Comparison of ENCODE assay signal across 22 mouse cellular contexts in the genomic region with DNA sequence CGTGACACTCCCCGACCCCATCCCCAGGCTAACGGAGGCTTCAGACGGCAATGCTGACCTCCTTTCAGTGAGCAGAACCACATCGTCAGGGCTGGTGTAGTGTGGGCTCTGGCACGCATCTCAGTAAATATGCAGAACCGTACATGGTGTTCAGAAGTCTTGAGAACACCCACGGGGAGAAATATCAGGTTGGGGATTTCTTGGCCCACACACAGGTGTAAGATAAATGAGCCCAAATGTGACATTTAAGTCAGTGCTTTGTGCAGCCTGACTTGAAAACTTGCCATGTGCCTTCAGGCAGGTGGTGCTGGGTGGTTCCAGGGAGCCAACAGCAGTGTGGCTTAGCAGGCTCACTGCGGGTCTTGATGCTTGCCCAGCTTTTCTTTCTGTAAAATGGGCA. TPM values are rescaled to one million over a fixed set of nuclear protein-coding genes. Genes with fewer than 3 reads are reported as not detected.
A peak's percentile ranks its signal among the peaks of the same experiment; 100 is the strongest.
DNase-seq lines count a peak whose midpoint lies in the region; ATAC-seq and TF ChIP-seq lines count a peak whose summit lies in the region.
"Had no signal": no experiment of that assay in that cellular context is flagged by ENCODE, and none has a peak within 500 bp of the region (broad histone marks: within the 10 kb centered on the region; RNA-seq: fewer than 3 reads in every experiment).

No protein-coding gene starts in this region.

- H3K9me3 ChIP-seq in heart, embryonic 11.5 days (replicated peaks; ENCODE audit: control insufficient read depth, low read length): no peaks in the 10 kb centered on the region
- no peaks in the 10 kb centered on the region for H3K9me3 ChIP-seq in midbrain, embryonic 13.5 days
- H3K9me3 ChIP-seq: embryonic facial prominence, embryonic 13.5 days; hindbrain, embryonic 10.5 days; liver, embryonic 12.5 days; lung, embryonic 15.5 days; midbrain, embryonic 12.5 days had no signal

- TF ChIP-seq CTCF in cerebellum, adult 2 months (IDR thresholded peaks at IDR 0.05; ENCODE audit: borderline replicate concordance, insufficient read depth, low read depth, low read length): no peak

- no peak overlapping the region; the same call in 1 of the 2 replicates for H3K27ac ChIP-seq in cerebellum, adult 2 months (ENCODE audit: insufficient read depth, low read length)
- no peak overlapping the region for H3K27ac ChIP-seq in heart, embryonic 11.5 days (ENCODE audit: low read depth, low read length)
- no peak overlapping the region for H3K27ac ChIP-seq in midbrain, embryonic 13.5 days
- H3K27ac ChIP-seq: embryonic facial prominence, embryonic 13.5 days; heart, adult 2 months; hindbrain, embryonic 10.5 days; liver, embryonic 12.5 days; lung, embryonic 15.5 days; midbrain, embryonic 12.5 days had no signal

- ATAC-seq in cerebellum, adult (ENCODE audit: insufficient number of reproducible peaks, low FRiP score, low TSS enrichment): no peak; the same call in 1 of the 2 replicates
- no peak for ATAC-seq in heart, embryonic 11.5 days (replicated peaks; ENCODE audit: insufficient number of reproducible peaks, low FRiP score, low TSS enrichment)
- ATAC-seq in midbrain, embryonic 13.5 days: no peak
- ATAC-seq: forebrain, embryonic 16.5 days; liver, embryonic 12.5 days had no signal

- TF ChIP-seq POLR2A in cerebellum, adult 2 months (IDR thresholded peaks at IDR 0.05; ENCODE audit: borderline replicate concordance, insufficient read depth, low read length): no peak

- peaks cover 20% of the 10 kb centered on the region for H3K4me1 ChIP-seq in cerebellum, adult 2 months (ENCODE audit: control insufficient read depth, insufficient read depth, low read length)
- peaks cover 14% of the 10 kb centered on the region for H3K4me1 ChIP-seq in heart, embryonic 11.5 days (ENCODE audit: control insufficient read depth, insufficient read depth, low read length)
- no peaks in the 10 kb centered on the region for H3K4me1 ChIP-seq in midbrain, embryonic 13.5 days (replicated peaks)
- H3K4me1 ChIP-seq: liver, embryonic 12.5 days; midbrain, embryonic 12.5 days had no signal

- H3K36me3 ChIP-seq in heart, embryonic 11.5 days (ENCODE audit: control insufficient read depth, insufficient read depth, low read length): no peaks in the 10 kb centered on the region
- H3K36me3 ChIP-seq in midbrain, embryonic 13.5 days: no peaks in the 10 kb centered on the region
- H3K36me3 ChIP-seq: liver, embryonic 12.5 days; lung, embryonic 15.5 days; midbrain, embryonic 12.5 days had no signal

- DNase-seq in cerebellum, adult 2 months: peak; percentile 40 to 64
- peak; percentile 90 for DNase-seq in heart, adult 11 months
- DNase-seq in right cerebral cortex, adult 18-20 months: peak; percentile 63
- DNase-seq in right cerebral cortex, postnatal 25 days: no peak
- no peak for DNase-seq in spleen, postnatal 4 days (ENCODE audit: low spot score in 2 of 2)
- DNase-seq: adrenal gland, postnatal 10 days; heart, adult 2 months; kidney, adult 9 months; kidney, postnatal 4 days; right cerebral cortex, postnatal 4 days; thymus, postnatal 4 days had no signal

- no peak overlapping the region for H3K4me3 ChIP-seq in cerebellum, adult 2 months (replicated peaks; ENCODE audit: insufficient read depth, low read depth, low read length)
- no peak overlapping the region for H3K4me3 ChIP-seq in heart, embryonic 11.5 days (ENCODE audit: low read depth, low read length)
- H3K4me3 ChIP-seq in midbrain, embryonic 13.5 days (replicated peaks): no peak overlapping the region
- H3K4me3 ChIP-seq: embryonic facial prominence, embryonic 13.5 days; heart, adult 2 months; hindbrain, embryonic 10.5 days; liver, embryonic 12.5 days; lung, embryonic 15.5 days; midbrain, embryonic 12.5 days had no signal

- no peak overlapping the region for H3K9ac ChIP-seq in heart, embryonic 11.5 days (ENCODE audit: low read depth, low read length)
- H3K9ac ChIP-seq in midbrain, embryonic 13.5 days (replicated peaks): no peak overlapping the region
- H3K9ac ChIP-seq: embryonic facial prominence, embryonic 13.5 days; liver, embryonic 12.5 days; lung, embryonic 15.5 days; midbrain, embryonic 12.5 days had no signal

- WGBS in cerebellum, adult 2 months: 17% methylated on average over 9 of the region's 9 CpGs
- WGBS in heart, embryonic 11.5 days (ENCODE audit: insufficient replicate concordance): 88% methylated on average over 9 of the region's 9 CpGs
- 83% methylated on average over 9 of the region's 9 CpGs for WGBS in midbrain, embryonic 13.5 days

- no peak overlapping the region for H3K4me2 ChIP-seq in heart, embryonic 11.5 days
- no peak overlapping the region for H3K4me2 ChIP-seq in midbrain, embryonic 13.5 days (replicated peaks)
- H3K4me2 ChIP-seq: embryonic facial prominence, embryonic 13.5 days; liver, embryonic 12.5 days; lung, embryonic 15.5 days; midbrain, embryonic 12.5 days had no signal

- H3K27me3 ChIP-seq in cerebellum, adult 2 months (ENCODE audit: control insufficient read depth, insufficient read depth, low read length): no peaks in the 10 kb centered on the region
- no peaks in the 10 kb centered on the region for H3K27me3 ChIP-seq in heart, embryonic 11.5 days (ENCODE audit: control insufficient read depth, insufficient read depth, low read length)
- no peaks in the 10 kb centered on the region for H3K27me3 ChIP-seq in midbrain, embryonic 13.5 days
- H3K27me3 ChIP-seq: embryonic facial prominence, embryonic 13.5 days; liver, embryonic 12.5 days; lung, embryonic 15.5 days; midbrain, embryonic 12.5 days had no signal

RNA-seq across cellular contexts. Expression of a gene that starts 31.2 kb away (rescaled TPM):
- polyA plus RNA-seq in cerebellum, adult 2 months (2012; rRNA removed): 44.2 and 48.9 TPM in 2 replicates
- 1.8 and 2.1 TPM in 2 replicates for polyA plus RNA-seq in heart, embryonic 11.5 days (2014; fragmentation: Nextera tagmentation; extraction: Ambion mirVana)
- 5.9 and 6.5 TPM in 2 replicates for polyA plus RNA-seq in midbrain, embryonic 13.5 days (2015; fragmentation: Nextera tagmentation; extraction: Ambion mirVana)

RNA-seq across cellular contexts. Expression of a gene that starts 46.2 kb away (rescaled TPM):
- polyA plus RNA-seq in cerebellum, adult 2 months (2012; rRNA removed): not detected in 2 replicates
- polyA plus RNA-seq in heart, embryonic 11.5 days (2014; fragmentation: Nextera tagmentation; extraction: Ambion mirVana): not detected in 2 replicates
- polyA plus RNA-seq in midbrain, embryonic 13.5 days (2015; fragmentation: Nextera tagmentation; extraction: Ambion mirVana): not detected in 2 replicates
- polyA plus RNA-seq: embryonic facial prominence, embryonic 13.5 days; forebrain, embryonic 16.5 days; heart, adult 2 months; heart, embryonic 16.5 days; hindbrain, embryonic 10.5 days; limb, embryonic 11.5 days; liver, embryonic 12.5 days; lung, embryonic 15.5 days; midbrain, embryonic 12.5 days had no signal

Comparison
In these comparisons a context has a peak if more than half of its experiments do, and no peak if none do; other contexts are left out.
1. DNase-seq: peak in cerebellum, adult 2 months (2 of 2), heart, adult 11 months (single experiment) and right cerebral cortex, adult 18-20 months (single experiment); none in right cerebral cortex, postnatal 25 days (single experiment) and spleen, postnatal 4 days (0 of 2).